Mouse (Mus musculus): ENCODE measurements around the gene Nrxn2.

GRCm38 (mm10) chr19:6509881-6510280, 91.3 kb downstream of the Nrxn2 start:
- TF ChIP-seq CTCF (IDR thresholded peaks at IDR 0.05; ENCODE audit: borderline replicate concordance, insufficient read depth, low read length) (no peak), POLR2A (IDR thresholded peaks at IDR 0.05; ENCODE audit: low read depth, low read length) (no peak)

Measured in embryonic fibroblast, embryonic 13.5 days (primary cell).